Mouse (Mus musculus) midbrain, embryonic 10.5 days (tissue): ENCODE data around the gene Man1a. TPM values are rescaled to one million over a fixed set of nuclear protein-coding genes. Genes with fewer than 3 reads are reported as not detected.

Experiments
- DNase-seq: peaks from one replicate; pipeline ENCODE4 v3.0.0-alpha.2; 2017; ENCODE audit warnings: low spot score
- H3K27ac ChIP-seq: fragments of 300-500 bp; sonication (generic); replicated peaks from 2 replicates; pipeline ENCODE4 v1.5.1; 2016; ENCODE audit warnings: mild to moderate bottlenecking
- H3K27me3 ChIP-seq: fragments of 300-500 bp; sonication (generic); 2 replicates; pipeline ENCODE4 v1.6.1; 2016; ENCODE audit warnings: low read depth, mild to moderate bottlenecking; ENCODE audit not compliant: poor library complexity, severe bottlenecking
- H3K36me3 ChIP-seq: fragments of 300-500 bp; sonication (generic); 2 replicates; pipeline ENCODE4 v1.6.1; 2016; ENCODE audit warnings: mild to moderate bottlenecking, moderate library complexity
- H3K4me1 ChIP-seq: fragments of 300-500 bp; sonication (generic); 2 replicates; pipeline ENCODE4 v1.6.1; 2016
- H3K4me3 ChIP-seq: fragments of 300-500 bp; sonication (generic); 2 replicates; pipeline ENCODE4 v1.5.1; 2016; ENCODE audit warnings: mild to moderate bottlenecking, moderate library complexity
- H3K9me3 ChIP-seq: fragments of 300-500 bp; sonication (generic); replicated peaks from 2 replicates; pipeline ENCODE4 v1.6.1; 2016; ENCODE audit warnings: mild to moderate bottlenecking
- WGBS: fragments of 180-500 bp; shearing (Covaris S2); methylation state at CpG from one replicate; pipeline ENCODE4 v1.1.7; 2016; 5-methylcytosine and 5-hydroxymethylcytosine counted together
- polyA plus RNA-seq: library from polyadenylated mRNA; unstranded; fragments of >200 nt; fragmentation: Nextera tagmentation; extraction: Ambion mirVana; gene quantifications from 2 replicates; pipeline ENCODE4 v1.2.1, GENCODE M21; 2016

The Man1a gene
- polyA plus RNA-seq, 1 experiment from 2014 or later = 1.3 TPM

DNA sequence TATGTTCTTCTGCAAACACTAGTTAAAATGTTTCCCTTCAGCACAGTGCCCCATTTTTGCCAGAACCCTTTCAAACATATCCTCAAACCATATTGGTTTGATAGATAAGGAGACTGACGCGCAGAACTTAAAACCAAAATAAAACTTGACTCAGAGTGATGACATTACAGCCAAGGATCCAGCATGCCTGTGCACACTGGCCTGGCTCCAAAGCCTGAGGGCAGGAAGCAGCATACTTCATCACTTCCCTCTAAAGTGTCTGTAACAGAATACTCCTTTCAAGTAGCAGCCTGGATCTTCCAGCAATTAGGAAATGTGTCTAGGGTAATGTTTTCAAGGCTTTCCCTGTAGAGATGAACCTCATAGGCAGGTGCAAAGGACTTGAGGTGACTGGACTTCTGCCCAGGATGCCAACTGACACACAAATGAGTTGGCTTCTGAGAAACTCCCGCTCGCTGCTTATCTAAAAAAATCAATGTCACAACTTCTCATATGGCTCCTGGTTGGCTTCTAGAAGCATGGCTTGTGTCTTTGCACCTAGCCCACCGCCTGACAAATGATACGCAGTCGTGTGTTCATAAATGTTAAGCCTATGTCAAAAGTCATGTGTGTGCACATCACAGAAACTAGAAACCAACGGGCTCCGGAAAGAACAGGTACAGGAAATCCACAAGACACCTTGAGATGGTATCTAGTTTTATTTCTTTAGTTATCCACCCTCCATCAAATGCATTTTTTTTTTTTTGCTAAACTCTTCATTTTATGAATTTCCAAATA lies 43.9 kb downstream of the Man1a start:
- H3K4me3 ChIP-seq = no peak overlapping the region
- 93% methylated on average over 9 of the region's 9 CpGs for WGBS
- H3K36me3 ChIP-seq = no peaks in the 10 kb centered on the region
- no peaks in the 10 kb centered on the region for H3K9me3 ChIP-seq
- H3K27ac ChIP-seq = no peak overlapping the region
- no peak for DNase-seq
- H3K4me1 ChIP-seq = no peaks in the 10 kb centered on the region
- H3K27me3 ChIP-seq = no peaks in the 10 kb centered on the region

DNA sequence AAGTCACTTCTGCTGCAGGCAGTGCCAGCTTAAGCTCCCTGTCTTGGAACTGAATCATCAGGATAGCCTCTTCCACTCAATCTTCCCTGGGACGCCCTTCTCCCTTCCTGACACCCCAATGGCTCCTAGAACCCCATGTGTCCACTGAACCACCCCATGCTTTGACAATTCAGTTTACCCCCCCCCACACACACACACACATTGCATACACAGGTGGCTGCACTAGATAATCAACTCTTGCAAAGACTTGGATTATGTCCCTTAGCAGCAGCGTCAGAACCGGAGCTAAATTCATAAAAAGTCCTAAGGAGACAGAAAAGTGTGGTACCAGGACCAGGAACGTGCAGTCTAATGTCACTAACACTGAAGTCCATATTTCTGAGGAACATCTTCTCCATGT lies 47.5 kb downstream of the Man1a start:
- 93% methylated on average over 4 of the region's 4 CpGs for WGBS
- H3K4me1 ChIP-seq = no peaks in the 10 kb centered on the region
- H3K27me3 ChIP-seq = no peaks in the 10 kb centered on the region
- H3K9me3 ChIP-seq = no peaks in the 10 kb centered on the region
- H3K27ac ChIP-seq = no peak overlapping the region
- DNase-seq = no peak
- no peak overlapping the region for H3K4me3 ChIP-seq
- no peaks in the 10 kb centered on the region for H3K36me3 ChIP-seq

DNA sequence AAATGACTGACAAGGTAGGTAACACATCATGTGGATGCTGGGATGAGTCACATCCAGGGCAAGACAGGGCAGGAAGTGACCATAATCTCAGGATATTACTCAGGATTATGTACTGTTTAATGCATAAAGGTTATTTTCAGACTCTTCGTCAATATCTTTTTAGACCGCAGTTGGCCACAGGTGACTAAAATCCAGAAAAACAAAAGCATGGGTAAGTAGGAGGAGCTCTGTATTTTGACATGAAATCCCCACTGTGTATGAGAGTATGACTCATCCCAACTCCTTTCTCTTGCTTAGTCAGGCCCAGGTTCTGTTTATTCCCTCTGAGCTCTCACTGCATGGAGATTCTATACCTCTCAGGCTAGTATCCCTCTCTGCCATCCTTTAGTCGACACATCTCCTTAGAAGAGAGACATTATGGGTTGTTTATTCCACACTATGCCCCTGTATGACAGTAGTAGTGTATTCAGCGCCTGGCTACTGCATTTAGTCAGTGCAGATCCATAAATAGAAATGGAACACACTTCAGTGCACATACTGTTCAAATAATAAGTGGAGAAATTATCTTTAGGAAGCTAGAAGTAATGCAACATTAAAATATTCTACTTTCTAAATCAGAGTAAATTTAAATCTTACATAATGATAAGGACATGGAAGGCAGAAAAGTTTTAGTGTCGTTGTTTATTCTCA lies 49.5 kb downstream of the Man1a start:
- H3K9me3 ChIP-seq = no peaks in the 10 kb centered on the region
- H3K4me1 ChIP-seq = no peaks in the 10 kb centered on the region
- H3K36me3 ChIP-seq = no peaks in the 10 kb centered on the region
- no peaks in the 10 kb centered on the region for H3K27me3 ChIP-seq
- no peak for DNase-seq
- H3K4me3 ChIP-seq = no peak overlapping the region
- WGBS = 88% methylated on average over 5 of the region's 5 CpGs
- no peak overlapping the region for H3K27ac ChIP-seq

DNA sequence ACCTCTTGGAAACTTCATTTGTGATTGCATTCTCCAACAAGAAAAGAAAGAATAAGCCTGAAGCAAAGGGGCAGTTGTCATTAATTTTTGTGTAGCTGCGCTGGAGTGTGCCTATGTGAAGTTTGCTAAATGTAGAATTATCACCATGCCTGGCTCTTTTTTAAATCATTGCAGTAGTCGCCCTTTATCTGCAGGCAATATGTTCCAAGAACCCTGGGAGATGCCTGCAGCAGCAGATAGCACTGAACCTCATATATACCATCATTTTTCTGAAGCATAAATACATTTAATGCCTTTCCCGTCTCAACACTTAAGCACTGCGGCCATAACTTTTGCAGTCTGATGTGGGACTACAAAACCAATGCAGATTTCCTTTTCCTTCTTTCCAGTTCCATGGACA lies 50.3 kb downstream of the Man1a start:
- no peaks in the 10 kb centered on the region for H3K36me3 ChIP-seq
- H3K27ac ChIP-seq = no peak overlapping the region
- DNase-seq = no peak
- WGBS = 89% methylated on average over 4 of the region's 4 CpGs
- H3K9me3 ChIP-seq = no peaks in the 10 kb centered on the region
- no peaks in the 10 kb centered on the region for H3K27me3 ChIP-seq
- H3K4me1 ChIP-seq = no peaks in the 10 kb centered on the region
- H3K4me3 ChIP-seq = no peak overlapping the region

DNA sequence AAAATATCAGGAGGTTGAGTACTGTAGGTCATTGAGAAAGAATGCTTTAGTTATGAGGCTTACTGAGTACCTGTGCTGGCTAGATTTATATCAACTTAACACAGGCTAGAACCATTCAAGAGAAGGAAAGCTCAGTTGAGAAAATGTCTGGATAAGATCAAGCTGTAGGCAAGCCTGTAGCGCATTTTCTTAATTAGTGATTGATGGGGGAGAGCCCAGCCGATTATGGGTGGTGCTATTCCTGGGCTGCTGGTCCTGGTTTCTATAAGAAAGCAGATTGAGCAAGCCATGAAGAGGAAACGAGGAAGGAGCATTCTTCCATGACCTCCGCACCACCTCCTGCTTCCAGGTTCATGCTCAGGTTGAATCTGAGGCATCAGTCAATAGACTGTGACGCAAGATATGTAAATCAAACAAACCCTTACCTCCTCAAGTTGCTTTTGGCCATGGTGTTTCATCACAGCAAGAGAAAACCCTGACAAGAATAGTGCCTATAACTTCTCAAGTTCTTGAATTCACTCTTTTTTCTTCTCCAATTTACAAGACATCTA lies 58.4 kb downstream of the Man1a start:
- WGBS = 79% methylated on average over 5 of the region's 5 CpGs
- Histone ChIP-seq H3K27ac (no peak overlapping the region), H3K4me1 (no peaks in the 10 kb centered on the region), H3K27me3 (no peaks in the 10 kb centered on the region), H3K9me3 (no peaks in the 10 kb centered on the region), H3K36me3 (no peaks in the 10 kb centered on the region), H3K4me3 (no peak overlapping the region)
- DNase-seq = no peak

DNA sequence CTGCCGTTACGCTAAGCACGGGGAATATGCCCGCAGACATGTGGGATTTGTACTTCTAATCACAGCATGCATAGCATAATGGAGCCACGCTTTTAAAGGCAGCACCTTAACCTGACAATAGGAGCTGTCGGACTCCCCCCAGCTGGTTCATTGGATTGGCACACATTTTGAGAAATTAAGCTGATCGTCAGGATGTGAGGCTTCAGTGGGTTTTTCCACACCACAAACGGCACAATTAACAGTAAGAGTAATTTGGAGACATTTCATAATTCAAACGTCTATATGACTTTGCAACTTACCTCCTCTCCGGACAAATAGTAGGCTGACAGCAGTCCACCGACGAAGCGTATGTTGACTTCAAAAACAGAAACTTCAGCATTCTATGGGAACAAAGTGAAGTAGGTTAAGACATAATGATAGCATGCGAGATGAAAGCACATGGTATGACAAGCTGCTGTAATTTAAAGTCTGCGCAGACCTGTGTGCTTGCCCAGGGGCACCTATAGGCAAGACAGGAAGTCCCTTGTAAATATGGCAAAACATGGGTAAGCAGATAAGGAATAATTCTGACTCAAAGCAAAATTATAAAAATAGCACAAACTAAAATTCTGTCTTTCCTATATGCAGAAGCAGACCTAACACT lies 62.2 kb downstream of the Man1a start:
- DNase-seq = no peak
- no peaks in the 10 kb centered on the region for H3K9me3 ChIP-seq
- 91% methylated on average over 15 of the region's 15 CpGs for WGBS

DNA sequence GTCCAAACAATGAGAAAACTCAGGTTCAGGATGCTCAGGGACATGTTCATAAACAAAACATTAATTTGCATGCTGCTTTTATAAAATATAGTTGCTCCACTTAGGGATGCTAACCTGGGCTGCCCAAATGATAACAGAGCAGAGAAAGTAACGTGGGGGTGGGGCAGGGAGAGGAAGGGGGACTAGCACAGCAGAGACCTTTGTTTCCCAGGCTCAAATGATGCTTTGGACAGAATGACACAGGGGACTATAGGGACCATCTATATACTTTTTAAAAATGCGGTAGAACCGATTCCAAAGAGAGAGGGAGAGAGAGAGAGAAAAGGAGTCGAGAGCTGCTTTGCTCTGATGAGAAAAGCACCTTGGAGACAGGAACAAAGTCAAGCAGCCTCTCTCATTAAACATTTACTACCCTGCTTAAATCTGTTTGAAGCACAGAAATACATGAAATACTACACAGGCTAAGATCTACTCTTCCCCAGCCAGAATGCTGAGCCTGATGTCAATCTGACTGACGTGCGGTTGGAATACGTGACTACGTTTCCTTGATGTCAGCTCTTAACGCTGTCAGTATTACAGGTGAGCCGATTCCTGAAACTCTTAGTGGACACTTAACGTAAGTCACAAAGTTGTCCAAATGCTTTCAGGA lies 63.1 kb downstream of the Man1a start:
- H3K4me3 ChIP-seq = no peak overlapping the region
- H3K36me3 ChIP-seq = no peaks in the 10 kb centered on the region
- no peaks in the 10 kb centered on the region for H3K9me3 ChIP-seq
- DNase-seq = no peak
- 90% methylated on average over 11 of the region's 11 CpGs for WGBS
- no peak overlapping the region for H3K27ac ChIP-seq
- H3K27me3 ChIP-seq = no peaks in the 10 kb centered on the region
- H3K4me1 ChIP-seq = no peaks in the 10 kb centered on the region

More for the DNA sequence above, 62.2 kb downstream of the Man1a start:
- Histone ChIP-seq H3K36me3 (no peaks in the 10 kb centered on the region), H3K27ac (no peak overlapping the region), H3K27me3 (no peaks in the 10 kb centered on the region), H3K4me1 (no peaks in the 10 kb centered on the region), H3K4me3 (no peak overlapping the region)

DNA sequence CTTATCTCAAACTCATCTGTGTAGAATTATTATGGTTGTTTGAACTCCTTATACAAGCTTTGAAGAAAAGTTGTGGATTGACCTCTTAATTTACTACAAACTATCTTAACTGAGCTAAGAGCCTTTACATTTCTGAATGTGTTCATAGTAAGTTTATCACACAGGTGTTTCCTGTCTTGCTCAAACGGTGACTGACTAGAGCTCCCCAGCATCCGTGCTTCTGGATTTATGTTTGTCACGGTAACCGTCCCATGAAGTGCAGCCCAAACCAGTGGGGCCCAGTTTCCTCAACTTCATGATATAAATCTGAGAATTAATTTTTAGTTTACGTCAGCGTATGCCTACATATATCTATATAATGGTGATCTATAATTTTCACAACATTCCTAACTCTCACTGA lies 67.3 kb downstream of the Man1a start:
- Histone ChIP-seq H3K4me1 (no peaks in the 10 kb centered on the region), H3K9me3 (no peaks in the 10 kb centered on the region), H3K4me3 (no peak overlapping the region), H3K27ac (no peak overlapping the region), H3K36me3 (no peaks in the 10 kb centered on the region), H3K27me3 (no peaks in the 10 kb centered on the region)
- WGBS = 94% methylated on average over 6 of the region's 6 CpGs
- DNase-seq = no peak

DNA sequence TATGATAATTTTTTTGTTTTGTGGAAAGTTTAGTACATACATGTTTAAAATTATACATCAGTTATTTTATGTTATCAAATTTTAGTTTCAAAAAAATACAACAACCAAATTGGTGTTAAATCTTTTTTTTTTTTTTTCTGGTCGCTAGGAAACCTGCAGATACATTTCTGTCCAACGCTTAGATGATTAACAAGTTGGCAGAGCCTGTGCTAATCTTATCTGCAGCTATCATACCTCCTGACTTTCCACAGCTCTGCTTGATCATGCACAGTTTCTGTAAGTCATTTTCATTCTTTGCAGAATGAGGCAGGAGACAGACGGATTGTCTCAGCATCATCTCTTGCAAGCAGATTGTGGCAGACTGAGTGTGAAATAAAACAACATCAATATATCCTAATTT lies 69.5 kb downstream of the Man1a start:
- H3K4me1 ChIP-seq = no peaks in the 10 kb centered on the region
- no peaks in the 10 kb centered on the region for H3K27me3 ChIP-seq
- H3K36me3 ChIP-seq = no peaks in the 10 kb centered on the region
- DNase-seq = no peak
- no peak overlapping the region for H3K4me3 ChIP-seq
- no peaks in the 10 kb centered on the region for H3K9me3 ChIP-seq
- 90% methylated on average over 3 of the region's 3 CpGs for WGBS
- no peak overlapping the region for H3K27ac ChIP-seq

DNA sequence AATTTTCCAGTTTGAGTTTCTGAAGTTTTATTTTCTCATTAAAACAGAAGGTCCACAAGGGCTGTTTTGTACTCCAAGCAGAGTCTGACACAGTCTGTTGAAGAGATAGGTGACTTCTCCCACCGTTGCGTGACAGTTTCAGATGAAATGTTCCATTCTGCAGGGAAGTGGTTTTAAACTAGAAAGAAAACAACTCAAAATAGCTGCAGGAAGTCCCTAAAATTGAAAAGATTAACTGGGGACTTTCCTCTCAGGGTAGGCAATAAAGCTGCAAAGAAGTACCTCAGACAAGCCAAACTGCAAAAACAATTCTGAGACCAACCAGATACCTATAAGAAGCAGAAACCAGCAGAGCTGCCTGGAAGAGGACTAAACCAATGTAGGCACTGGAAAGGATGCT lies 70.6 kb downstream of the Man1a start:
- Histone ChIP-seq H3K4me1 (no peaks in the 10 kb centered on the region), H3K9me3 (no peaks in the 10 kb centered on the region), H3K27me3 (no peaks in the 10 kb centered on the region), H3K4me3 (no peak overlapping the region), H3K36me3 (no peaks in the 10 kb centered on the region), H3K27ac (no peak overlapping the region)
- no peak for DNase-seq
- WGBS = 96% methylated on average over 2 of the region's 2 CpGs

DNA sequence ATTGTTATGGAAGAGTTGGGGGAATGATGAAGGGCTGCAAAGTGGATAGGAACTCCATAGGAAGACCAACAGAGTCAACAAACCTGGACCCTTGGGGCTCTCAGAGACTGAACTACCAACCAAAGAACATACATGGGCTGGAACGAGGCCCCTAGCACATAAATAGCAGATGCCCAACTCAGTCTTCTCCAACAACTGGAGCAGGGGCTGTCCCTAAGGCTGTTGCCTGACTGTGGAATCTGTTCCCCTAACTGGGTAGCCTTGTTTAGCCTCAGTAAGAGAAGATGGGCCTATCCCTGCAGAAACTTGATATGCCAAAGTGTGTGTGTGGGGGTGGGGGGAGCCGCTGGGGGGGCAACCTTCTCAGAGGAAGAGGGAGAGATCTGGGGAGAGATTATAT lies 73.5 kb downstream of the Man1a start:
- DNase-seq = no peak
- H3K27me3 ChIP-seq = no peaks in the 10 kb centered on the region
- 83% methylated on average over 2 of the region's 2 CpGs for WGBS
- H3K4me3 ChIP-seq = no peak overlapping the region
- H3K27ac ChIP-seq = no peak overlapping the region
- H3K9me3 ChIP-seq = no peaks in the 10 kb centered on the region
- no peaks in the 10 kb centered on the region for H3K36me3 ChIP-seq
- H3K4me1 ChIP-seq = no peaks in the 10 kb centered on the region

DNA sequence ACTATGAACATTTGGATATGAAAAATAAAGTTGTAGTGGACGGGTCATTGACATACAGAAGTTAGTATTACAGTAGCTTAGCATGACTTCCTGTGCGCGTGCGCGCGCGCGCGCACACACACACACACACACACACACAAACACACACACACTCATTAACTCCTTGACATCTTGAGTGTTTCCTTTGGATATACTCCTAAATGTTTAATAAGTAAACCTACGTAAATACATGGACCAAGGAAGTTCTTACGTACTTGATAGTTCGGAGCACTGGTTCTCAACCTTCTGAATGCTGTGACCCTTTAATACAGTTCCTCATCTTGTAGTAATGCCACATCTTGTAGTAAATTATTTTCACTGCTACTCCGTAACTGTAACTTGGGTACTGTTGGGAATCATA lies 79.1 kb downstream of the Man1a start:
- Histone ChIP-seq H3K4me1 (no peaks in the 10 kb centered on the region), H3K27me3 (no peaks in the 10 kb centered on the region), H3K27ac (no peak overlapping the region), H3K9me3 (no peaks in the 10 kb centered on the region), H3K4me3 (no peak overlapping the region), H3K36me3 (no peaks in the 10 kb centered on the region)
- 96% methylated on average over 13 of the region's 13 CpGs for WGBS
- no peak for DNase-seq
